Mouse (Mus musculus) fibroblast of lung, adult 2 months (primary cell): Measurements from ENCODE around the gene Rhox4g.
"Not testable (repeated sequence)": the region's sequence is repeated elsewhere in the genome, so short reads cannot be mapped to it uniquely, and the experiment has no call there.

Source experiments
- DNase-seq: peaks from one replicate; pipeline ENCODE4 v3.0.0-alpha.2; 2011; ENCODE audit warnings: low read depth

Gene Rhox4g

GRCm38 (mm10) chrX:37651227-37651626 is at the start of gene Rhox4g:
Gene Rhox4g (minus strand): TSS chrX:37651327.
- DNase-seq: not testable (repeated sequence)

GRCm38 (mm10) chrX:37692261-37692660 is 41.1 kb upstream of the Rhox4g start:
- no peak for DNase-seq

- no peak for DNase-seq
Observed at GRCm38 (mm10) chrX:37683031-37683715, 32.0 kb upstream of the Rhox4g start.

GRCm38 (mm10) chrX:37673177-37673576 is 22.1 kb upstream of the Rhox4g start, which contains the start of gene Rhox2h:
Gene Rhox2h (minus strand): TSS chrX:37673277.
- DNase-seq: not testable (repeated sequence)

GRCm38 (mm10) chrX:37668664-37669063 is 17.5 kb upstream of the Rhox4g start, which contains the start of gene Rhox3h:
Gene Rhox3h (minus strand): TSS chrX:37668764.
- not testable (repeated sequence) for DNase-seq

- DNase-seq: not testable (repeated sequence)
Observed at GRCm38 (mm10) chrX:37643370-37643769, 7.8 kb downstream of the Rhox4g start, which contains the start of gene Rhox2g. Gene Rhox2g (minus strand): TSS chrX:37643470.

GRCm38 (mm10) chrX:37628512-37628911 is 22.6 kb downstream of the Rhox4g start, which contains the start of gene Rhox3g:
Gene Rhox3g (minus strand): TSS chrX:37628612.
- not testable (repeated sequence) for DNase-seq

- not testable (repeated sequence) for DNase-seq
Observed at GRCm38 (mm10) chrX:37607604-37608003, 43.5 kb downstream of the Rhox4g start, which contains the start of gene Rhox4f. Gene Rhox4f (minus strand): TSS chrX:37607704.
